ENCODE assay signal across 10 mouse cellular contexts in genomic region chr10:84858806-84859496, GRCm38 (mm10). TPM values are rescaled to one million over a fixed set of nuclear protein-coding genes. Genes with fewer than 3 reads are reported as not detected.
DNase-seq lines count a peak whose midpoint lies in the region; ATAC-seq and TF ChIP-seq lines count a peak whose summit lies in the region.
"Had no signal": no experiment of that assay in that cellular context is flagged by ENCODE, and none has a peak within 500 bp of the region (broad histone marks: within the 10 kb centered on the region; RNA-seq: fewer than 3 reads in every experiment).

No protein-coding gene starts in this region.

- peak overlapping the region; percentile 79 for H3K27ac ChIP-seq in midbrain, embryonic 10.5 days (replicated peaks)
- H3K27ac ChIP-seq in midbrain, embryonic 15.5 days, result no peak overlapping the region; the same call in 1 of the 2 replicates
- H3K27ac ChIP-seq in forebrain, embryonic 12.5 days, result peak overlapping the region; percentile 73
- H3K27ac ChIP-seq in limb, embryonic 13.5 days, result no peak overlapping the region
- H3K27ac ChIP-seq in left cerebral cortex, adult 2 months, result no peak overlapping the region
- H3K27ac ChIP-seq: liver, embryonic 14.5 days had no signal

- H3K27me3 ChIP-seq in midbrain, embryonic 10.5 days (ENCODE audit: low read depth, poor library complexity, severe bottlenecking), result no peaks in the 10 kb centered on the region
- H3K27me3 ChIP-seq in midbrain, embryonic 15.5 days (replicated peaks), result no peaks in the 10 kb centered on the region
- peaks cover 59% of the 10 kb centered on the region for H3K27me3 ChIP-seq in forebrain, embryonic 12.5 days
- no peaks in the 10 kb centered on the region for H3K27me3 ChIP-seq in limb, embryonic 13.5 days

- 5% methylated on average over 14 of the region's 14 CpGs for WGBS in midbrain, embryonic 10.5 days
- 10% methylated on average over 14 of the region's 14 CpGs for WGBS in midbrain, embryonic 15.5 days
- 2% methylated on average over 14 of the region's 14 CpGs for WGBS in forebrain, embryonic 12.5 days
- 13% methylated on average over 14 of the region's 14 CpGs for WGBS in limb, embryonic 13.5 days

- peak; percentile 62 for DNase-seq in midbrain, embryonic 10.5 days (ENCODE audit: low spot score)
- no peak for DNase-seq in left cerebral cortex, adult 2 months (ENCODE audit: extremely low spot score in 1 of 2, low spot score in 2 of 2)
- DNase-seq in spleen, adult 12 weeks (ENCODE audit: low spot score), result no peak
- no peak for DNase-seq in layer of hippocampus, postnatal 36 days
- no peak for DNase-seq in yolk sac, embryonic 10.5 days (ENCODE audit: low spot score)

- H3K4me2 ChIP-seq in midbrain, embryonic 15.5 days, result no peak overlapping the region
- peak overlapping the region; percentile 4; the same call in 1 of the 2 replicates for H3K4me2 ChIP-seq in forebrain, embryonic 12.5 days
- H3K4me2 ChIP-seq in limb, embryonic 13.5 days (replicated peaks), result peak overlapping the region; percentile 12

- no peaks in the 10 kb centered on the region for H3K9me3 ChIP-seq in midbrain, embryonic 10.5 days (replicated peaks)
- H3K9me3 ChIP-seq in midbrain, embryonic 15.5 days, result no peaks in the 10 kb centered on the region
- no peaks in the 10 kb centered on the region for H3K9me3 ChIP-seq in forebrain, embryonic 12.5 days
- H3K9me3 ChIP-seq in limb, embryonic 13.5 days, result no peaks in the 10 kb centered on the region

- H3K4me1 ChIP-seq in midbrain, embryonic 10.5 days, result peaks cover 53% of the 10 kb centered on the region
- H3K4me1 ChIP-seq in midbrain, embryonic 15.5 days, result peaks cover 15% of the 10 kb centered on the region
- peaks cover 41% of the 10 kb centered on the region for H3K4me1 ChIP-seq in forebrain, embryonic 12.5 days
- H3K4me1 ChIP-seq in limb, embryonic 13.5 days, result peaks cover 17% of the 10 kb centered on the region

- H3K36me3 ChIP-seq in midbrain, embryonic 10.5 days, result peaks cover 90% of the 10 kb centered on the region
- H3K36me3 ChIP-seq in midbrain, embryonic 15.5 days (replicated peaks), result no peaks in the 10 kb centered on the region
- H3K36me3 ChIP-seq in forebrain, embryonic 12.5 days (replicated peaks), result peaks cover 30% of the 10 kb centered on the region
- H3K36me3 ChIP-seq in limb, embryonic 13.5 days, result no peaks in the 10 kb centered on the region

- ATAC-seq in midbrain, embryonic 15.5 days (replicated peaks), result no peak; the same call in 1 of the 2 replicates
- 0 out of 2 replicates have a peak, but pooled peaks have one; percentile 37 for ATAC-seq in forebrain, embryonic 12.5 days (ENCODE audit: low FRiP score)
- no peak for ATAC-seq in limb, embryonic 13.5 days (ENCODE audit: low FRiP score, low read depth)
- ATAC-seq: CD4-positive, CD25-positive, alpha-beta regulatory T cell, adult 4 months had no signal

- no peak overlapping the region; the same call in 1 of the 2 replicates for H3K4me3 ChIP-seq in midbrain, embryonic 10.5 days
- no peak overlapping the region for H3K4me3 ChIP-seq in midbrain, embryonic 15.5 days
- no peak overlapping the region for H3K4me3 ChIP-seq in forebrain, embryonic 12.5 days (replicated peaks)
- no peak overlapping the region for H3K4me3 ChIP-seq in limb, embryonic 13.5 days
- no peak overlapping the region for H3K4me3 ChIP-seq in left cerebral cortex, adult 2 months

- intact Hi-C loops in left cerebral cortex, adult 2 months (cut with DNase I), result no loop called here

- no peak for TF ChIP-seq CTCF in left cerebral cortex, adult 2 months (IDR thresholded peaks at IDR 0.05)

- H3K9ac ChIP-seq in midbrain, embryonic 15.5 days, result no peak overlapping the region
- no peak overlapping the region for H3K9ac ChIP-seq in forebrain, embryonic 12.5 days
- no peak overlapping the region for H3K9ac ChIP-seq in limb, embryonic 13.5 days
- H3K9ac ChIP-seq: liver, embryonic 14.5 days had no signal

RNA-seq across cellular contexts. Expression of gene Ric8b, which starts 58.5 kb away (rescaled TPM):
- 28.7 and 30.3 TPM in 2 replicates for polyA plus RNA-seq in midbrain, embryonic 10.5 days (2016; fragmentation: Nextera tagmentation; extraction: Ambion mirVana)
- polyA plus RNA-seq in midbrain, embryonic 15.5 days (2015; fragmentation: Nextera tagmentation; extraction: Ambion mirVana), result 48.3 and 51.8 TPM in 2 replicates
- polyA plus RNA-seq in forebrain, embryonic 12.5 days (2016; fragmentation: Nextera tagmentation; extraction: Ambion mirVana), result 31.0 and 37.0 TPM in 2 replicates
- polyA plus RNA-seq in limb, embryonic 13.5 days (2015; fragmentation: Nextera tagmentation; extraction: Ambion mirVana), result 28.6 and 30.1 TPM in 2 replicates
- total RNA-seq in left cerebral cortex, adult 2 months (2021), result 10 to 100 TPM; 57.5 to 57.7 TPM
- 10 to 100 TPM; 41.6 to 42.8 TPM for total RNA-seq in layer of hippocampus, postnatal 36 days (2021)

Comparison
In these comparisons a context has a peak if more than half of its experiments do, and no peak if none do; other contexts are left out.
1. H3K27ac ChIP-seq: peak in midbrain, embryonic 10.5 days (single experiment) and forebrain, embryonic 12.5 days (single experiment); none in midbrain, embryonic 15.5 days (single experiment), limb, embryonic 13.5 days (single experiment) and left cerebral cortex, adult 2 months (single experiment).